Mouse (Mus musculus) lung, embryonic 16.5 days (tissue): ENCODE data around the gene Tmem174. TPM values are rescaled to one million over a fixed set of nuclear protein-coding genes. Genes with fewer than 3 reads are reported as not detected.

Experiments
- ATAC-seq: fragments of 200-750 bp; cut with Nextera tagmentation; 2 replicates; pipeline ENCODE4 v1.8.0; 2017; ENCODE audit warnings: low read depth, mild to moderate bottlenecking, moderate library complexity
- H3K27ac ChIP-seq: fragments of 300-500 bp; sonication (generic); 2 replicates; pipeline ENCODE4 v1.5.1; 2014; ENCODE audit warnings: mild to moderate bottlenecking, control low read depth, low read length
- H3K27me3 ChIP-seq: fragments of 300-500 bp; sonication (generic); 2 replicates; pipeline ENCODE4 v1.6.1; 2014; ENCODE audit warnings: low read depth, low read length, mixed read lengths; ENCODE audit not compliant: control insufficient read depth, insufficient read depth
- H3K36me3 ChIP-seq: fragments of 300-500 bp; sonication (generic); 2 replicates; pipeline ENCODE4 v1.6.1; 2014; ENCODE audit warnings: low read length; ENCODE audit not compliant: control insufficient read depth, insufficient read depth
- H3K4me1 ChIP-seq: fragments of 300-500 bp; sonication (generic); replicated peaks from 2 replicates; pipeline ENCODE4 v1.6.1; 2014; ENCODE audit warnings: low read length, mixed read lengths; ENCODE audit not compliant: control insufficient read depth, insufficient read depth
- H3K4me2 ChIP-seq: fragments of 300-500 bp; sonication (generic); 2 replicates; pipeline ENCODE4 v1.6.1; 2014; ENCODE audit warnings: low read depth, low read length, control low read depth
- H3K4me3 ChIP-seq: fragments of 300-500 bp; sonication (generic); 2 replicates; pipeline ENCODE4 v1.5.1; 2014; ENCODE audit warnings: mild to moderate bottlenecking, low read length, control low read depth
- H3K9ac ChIP-seq: fragments of 300-500 bp; sonication (generic); 2 replicates; pipeline ENCODE4 v1.6.1; 2014; ENCODE audit warnings: low read length, control low read depth
- H3K9me3 ChIP-seq: fragments of 300-500 bp; sonication (generic); 2 replicates; pipeline ENCODE4 v1.6.1; 2016; ENCODE audit warnings: low read length; ENCODE audit not compliant: control insufficient read depth
- WGBS: fragments of 180-500 bp; shearing (Covaris S2); extraction: QIAGEN DNeasy Blood & Tissue Kit; methylation state at CpG from one replicate; pipeline ENCODE4 v1.1.7; 2014; 5-methylcytosine and 5-hydroxymethylcytosine counted together
- polyA plus RNA-seq: library from polyadenylated mRNA; unstranded; fragments of >200 nt; fragmentation: Nextera tagmentation; extraction: Ambion mirVana; gene quantifications from 2 replicates; pipeline ENCODE4 v1.2.1, GENCODE M21; 2015

The Tmem174 gene
- polyA plus RNA-seq, 1 experiment from 2014 or later: not detected

- no peak overlapping the region for H3K4me3 ChIP-seq
- no peaks in the 10 kb centered on the region for H3K27me3 ChIP-seq
- 0 out of 2 replicates have a peak, but pooled peaks cover 4% of the 10 kb centered on the region for H3K9me3 ChIP-seq
- H3K36me3 ChIP-seq: no peaks in the 10 kb centered on the region
- no peaks in the 10 kb centered on the region for H3K4me1 ChIP-seq
- ATAC-seq: no peak
- H3K27ac ChIP-seq: no peak overlapping the region
- H3K4me2 ChIP-seq: no peak overlapping the region
- WGBS: 56% methylated on average over 5 of the region's 5 CpGs
- H3K9ac ChIP-seq: no peak overlapping the region
Observed at GRCm38 (mm10) chr13:98638507-98639166, 1.4 kb upstream of the Tmem174 start.

GRCm38 (mm10) chr13:98636571-98636970 is 639 bp downstream of the Tmem174 start:
- Histone ChIP-seq H3K27me3 (no peaks in the 10 kb centered on the region), H3K36me3 (no peaks in the 10 kb centered on the region), H3K9me3 (0 out of 2 replicates have a peak, but pooled peaks cover 4% of the 10 kb centered on the region), H3K9ac (no peak overlapping the region), H3K4me1 (no peaks in the 10 kb centered on the region), H3K4me2 (no peak overlapping the region), H3K4me3 (no peak overlapping the region), H3K27ac (no peak overlapping the region)
- WGBS: 58% methylated on average over 18 of the region's 18 CpGs
- ATAC-seq: no peak

- 34% methylated on average over 6 of the region's 6 CpGs for WGBS
- no peak overlapping the region for H3K27ac ChIP-seq
- no peaks in the 10 kb centered on the region for H3K4me1 ChIP-seq
- H3K9me3 ChIP-seq: no peaks in the 10 kb centered on the region
- no peak overlapping the region for H3K4me2 ChIP-seq
- no peak overlapping the region for H3K9ac ChIP-seq
- no peak for ATAC-seq
- no peaks in the 10 kb centered on the region for H3K36me3 ChIP-seq
- H3K4me3 ChIP-seq: no peak overlapping the region
- no peaks in the 10 kb centered on the region for H3K27me3 ChIP-seq
Observed at GRCm38 (mm10) chr13:98633641-98634484, 3.3 kb downstream of the Tmem174 start.

- no peaks in the 10 kb centered on the region for H3K27me3 ChIP-seq
- WGBS: 66% methylated on average over 9 of the region's 9 CpGs
- no peak overlapping the region for H3K4me3 ChIP-seq
- no peaks in the 10 kb centered on the region for H3K9me3 ChIP-seq
- no peak for ATAC-seq
- H3K27ac ChIP-seq: no peak overlapping the region
- H3K9ac ChIP-seq: no peak overlapping the region
- no peak overlapping the region for H3K4me2 ChIP-seq
- H3K36me3 ChIP-seq: no peaks in the 10 kb centered on the region
- H3K4me1 ChIP-seq: no peaks in the 10 kb centered on the region
Observed at GRCm38 (mm10) chr13:98632306-98632942, 4.8 kb downstream of the Tmem174 start.

GRCm38 (mm10) chr13:98631105-98631838 is 5.9 kb downstream of the Tmem174 start:
- peak; percentile 24; the same call in 1 of the 2 replicates for ATAC-seq
- H3K9me3 ChIP-seq: no peaks in the 10 kb centered on the region
- no peak overlapping the region for H3K4me3 ChIP-seq
- H3K36me3 ChIP-seq: no peaks in the 10 kb centered on the region
- H3K27ac ChIP-seq: no peak overlapping the region
- H3K4me2 ChIP-seq: no peak overlapping the region
- no peaks in the 10 kb centered on the region for H3K27me3 ChIP-seq
- H3K4me1 ChIP-seq: 0 out of 2 replicates have a peak, but pooled peaks cover 2% of the 10 kb centered on the region
- WGBS: 37% methylated on average over 20 of the region's 20 CpGs
- H3K9ac ChIP-seq: 0 out of 2 replicates have a peak overlapping the region, but pooled peaks have one; percentile 22

- WGBS: 33% methylated on average over 20 of the region's 20 CpGs
Observed at GRCm38 (mm10) chr13:98626736-98627135, 10.5 kb downstream of the Tmem174 start.

GRCm38 (mm10) chr13:98624506-98624905 is 12.7 kb downstream of the Tmem174 start:
- no peak for ATAC-seq
- H3K4me3 ChIP-seq: no peak overlapping the region
- no peaks in the 10 kb centered on the region for H3K27me3 ChIP-seq
- no peaks in the 10 kb centered on the region for H3K36me3 ChIP-seq
- H3K9ac ChIP-seq: no peak overlapping the region
- H3K27ac ChIP-seq: no peak overlapping the region
- WGBS: 85% methylated on average over 10 of the region's 10 CpGs
- H3K9me3 ChIP-seq: no peaks in the 10 kb centered on the region
- no peak overlapping the region for H3K4me2 ChIP-seq
- H3K4me1 ChIP-seq: peaks cover 8% of the 10 kb centered on the region; the same call in 1 of the 2 replicates

More at GRCm38 (mm10) chr13:98626736-98627135, 10.5 kb downstream of the Tmem174 start:
- Histone ChIP-seq H3K9ac (no peak overlapping the region), H3K4me2 (peak overlapping the region; percentile 30; the same call in 1 of the 2 replicates), H3K4me1 (peaks cover 8% of the 10 kb centered on the region; the same call in 1 of the 2 replicates), H3K9me3 (no peaks in the 10 kb centered on the region), H3K4me3 (no peak overlapping the region), H3K27ac (no peak overlapping the region), H3K27me3 (no peaks in the 10 kb centered on the region), H3K36me3 (no peaks in the 10 kb centered on the region)
- no peak for ATAC-seq

- 32% methylated on average over 8 of the region's 8 CpGs for WGBS
- Histone ChIP-seq H3K9me3 (no peaks in the 10 kb centered on the region), H3K27me3 (no peaks in the 10 kb centered on the region), H3K36me3 (no peaks in the 10 kb centered on the region), H3K9ac (no peak overlapping the region), H3K4me3 (no peak overlapping the region), H3K4me2 (no peak overlapping the region), H3K4me1 (peaks cover 8% of the 10 kb centered on the region; the same call in 1 of the 2 replicates), H3K27ac (peak overlapping the region; percentile 68)
- ATAC-seq: peak; percentile 74
Observed at GRCm38 (mm10) chr13:98622881-98623549, 14.2 kb downstream of the Tmem174 start.
